Mouse (Mus musculus): ENCODE measurements around the gene Samd8. TPM values are rescaled to one million over a fixed set of nuclear protein-coding genes. Genes with fewer than 3 reads are reported as not detected.
A peak's percentile ranks its signal among the peaks of the same experiment; 100 is the strongest.

The Samd8 gene
- polyA plus RNA-seq, 1 experiment: 13.3 TPM

DNA sequence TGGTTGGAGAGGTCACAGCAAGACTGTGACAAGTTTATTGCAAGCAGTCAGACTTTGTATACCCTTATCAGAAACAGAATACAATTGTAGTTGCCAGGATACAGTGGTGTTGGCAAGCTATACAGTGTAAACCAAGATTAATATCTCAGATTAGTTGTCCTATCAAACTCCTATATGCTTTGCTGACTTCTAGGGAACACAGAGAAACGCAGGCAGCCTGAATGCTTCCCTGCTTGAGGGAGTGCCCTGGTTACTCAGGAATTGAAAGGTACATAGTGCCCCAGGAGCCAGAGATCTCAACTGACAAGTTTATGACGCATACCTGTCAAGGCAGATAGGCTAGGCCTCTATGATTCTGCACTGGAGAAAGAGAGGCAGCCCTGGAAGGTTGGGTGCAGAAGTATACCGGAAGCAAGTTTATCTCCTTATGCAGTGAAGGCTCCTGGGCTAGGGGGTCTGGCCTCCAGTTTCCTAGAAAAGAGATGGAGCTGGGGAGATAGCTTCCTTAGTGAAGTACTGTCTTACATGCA, 56.4 kb downstream of the Samd8 start:
- TF ChIP-seq POLR2A (IDR thresholded peaks at IDR 0.05; ENCODE audit: borderline replicate concordance, extremely low read depth, low read depth, low read length): no peak
- no peak for TF ChIP-seq CTCF (IDR thresholded peaks at IDR 0.05; ENCODE audit: insufficient read depth, low read length)
- Histone ChIP-seq H3K4me1 (ENCODE audit: control insufficient read depth, insufficient read depth, low read length) (no peaks in the 10 kb centered on the region), H3K4me3 (replicated peaks; ENCODE audit: extremely low read depth, low read depth, low read length) (no peak overlapping the region)
- no peak for DNase-seq
- WGBS: 66% methylated on average over 3 of the region's 3 CpGs

DNA sequence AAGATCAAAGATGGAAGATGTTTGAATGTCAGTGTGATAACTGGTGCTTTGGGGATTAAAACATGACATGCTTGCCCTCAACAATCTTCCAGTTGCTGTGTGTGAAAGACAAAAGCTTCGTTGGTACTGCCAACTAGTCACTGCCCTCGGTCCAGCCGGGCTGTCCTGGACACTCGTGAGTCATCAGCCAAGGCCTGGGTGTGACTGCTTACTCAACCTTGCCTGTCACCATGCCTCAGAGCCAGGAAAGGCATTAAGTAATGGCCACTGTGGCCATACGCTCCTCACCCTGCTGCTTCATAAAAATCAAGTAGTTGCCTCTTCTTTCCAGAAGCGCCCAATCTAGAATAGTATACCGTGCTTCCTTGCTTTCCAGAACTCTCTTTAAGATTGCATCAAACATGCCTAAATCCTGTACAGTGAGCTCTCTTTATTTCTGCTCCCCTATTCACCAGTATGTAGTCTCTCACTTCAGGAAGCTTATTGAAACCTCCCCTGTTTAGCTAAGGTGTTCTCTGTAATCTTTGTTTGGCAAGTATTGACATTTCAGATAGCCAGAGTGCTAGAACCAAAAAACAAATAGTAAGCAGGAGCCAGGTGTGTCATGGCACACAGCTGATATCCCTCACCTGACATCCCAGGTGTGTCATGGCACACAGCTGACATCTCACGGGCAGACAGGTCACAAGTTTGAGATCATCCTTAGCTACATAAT, 58.0 kb downstream of the Samd8 start:
- 53% methylated on average over 8 of the region's 8 CpGs for WGBS
- H3K4me1 ChIP-seq (ENCODE audit: control insufficient read depth, insufficient read depth, low read length): peaks cover 2% of the 10 kb centered on the region; the same call in 1 of the 2 replicates
- no peak overlapping the region for H3K4me3 ChIP-seq (replicated peaks; ENCODE audit: extremely low read depth, low read depth, low read length)
- no peak for DNase-seq
- TF ChIP-seq POLR2A (IDR thresholded peaks at IDR 0.05; ENCODE audit: borderline replicate concordance, extremely low read depth, low read depth, low read length): no peak

DNA sequence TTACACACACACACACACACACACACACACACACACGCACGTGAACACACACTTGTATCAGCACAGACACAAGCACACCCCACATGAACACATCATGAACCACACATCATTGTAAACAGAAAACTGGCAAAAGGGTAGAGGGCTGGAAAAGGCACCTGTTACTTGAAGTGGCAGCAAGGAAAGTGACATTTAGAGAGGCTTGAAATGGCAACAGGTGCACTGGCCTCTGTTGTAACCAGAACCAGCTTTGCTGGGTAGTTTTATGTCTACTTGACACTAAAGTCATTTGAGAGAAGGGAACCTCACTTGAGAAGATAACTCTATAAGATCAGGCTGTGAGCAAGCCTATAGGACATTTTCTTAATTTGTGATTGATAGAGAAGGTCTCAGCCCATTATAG, 59.1 kb downstream of the Samd8 start:
- 98% methylated on average over 2 of the region's 2 CpGs for WGBS
- Histone ChIP-seq H3K4me1 (ENCODE audit: control insufficient read depth, insufficient read depth, low read length) (peaks cover 8% of the 10 kb centered on the region; the same call in 1 of the 2 replicates), H3K4me3 (replicated peaks; ENCODE audit: extremely low read depth, low read depth, low read length) (no peak overlapping the region)
- DNase-seq: no peak
- TF ChIP-seq CTCF (IDR thresholded peaks at IDR 0.05; ENCODE audit: insufficient read depth, low read length): no peak
- TF ChIP-seq POLR2A (IDR thresholded peaks at IDR 0.05; ENCODE audit: borderline replicate concordance, extremely low read depth, low read depth, low read length): no peak

DNA sequence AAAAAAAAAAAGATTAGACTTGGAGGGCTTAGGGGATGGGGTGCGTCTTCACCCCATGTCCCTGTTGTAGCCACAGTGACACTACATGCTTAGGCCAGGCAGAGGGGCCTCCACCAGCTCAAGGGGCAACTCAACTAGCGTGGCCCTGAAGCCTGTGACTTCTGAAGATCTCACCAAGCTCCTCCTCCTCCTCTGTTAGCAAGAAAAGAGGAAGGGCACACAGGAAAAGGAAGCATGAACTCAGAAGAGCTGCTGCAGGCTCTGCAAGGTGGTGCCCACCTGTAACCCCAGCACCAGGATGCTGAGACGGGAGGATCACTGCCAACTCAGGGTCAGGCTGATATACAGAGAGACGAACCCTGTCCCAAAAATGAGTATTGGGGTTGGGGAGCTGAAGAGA, 61.0 kb downstream of the Samd8 start:
- DNase-seq: no peak
- TF ChIP-seq POLR2A (IDR thresholded peaks at IDR 0.05; ENCODE audit: borderline replicate concordance, extremely low read depth, low read depth, low read length) (no peak), CTCF (IDR thresholded peaks at IDR 0.05; ENCODE audit: insufficient read depth, low read length) (no peak)
- no peak overlapping the region for H3K4me3 ChIP-seq (replicated peaks; ENCODE audit: extremely low read depth, low read depth, low read length)
- 70% methylated on average over 4 of the region's 4 CpGs for WGBS
- H3K4me1 ChIP-seq (ENCODE audit: control insufficient read depth, insufficient read depth, low read length): peaks cover 8% of the 10 kb centered on the region; the same call in 1 of the 2 replicates

DNA sequence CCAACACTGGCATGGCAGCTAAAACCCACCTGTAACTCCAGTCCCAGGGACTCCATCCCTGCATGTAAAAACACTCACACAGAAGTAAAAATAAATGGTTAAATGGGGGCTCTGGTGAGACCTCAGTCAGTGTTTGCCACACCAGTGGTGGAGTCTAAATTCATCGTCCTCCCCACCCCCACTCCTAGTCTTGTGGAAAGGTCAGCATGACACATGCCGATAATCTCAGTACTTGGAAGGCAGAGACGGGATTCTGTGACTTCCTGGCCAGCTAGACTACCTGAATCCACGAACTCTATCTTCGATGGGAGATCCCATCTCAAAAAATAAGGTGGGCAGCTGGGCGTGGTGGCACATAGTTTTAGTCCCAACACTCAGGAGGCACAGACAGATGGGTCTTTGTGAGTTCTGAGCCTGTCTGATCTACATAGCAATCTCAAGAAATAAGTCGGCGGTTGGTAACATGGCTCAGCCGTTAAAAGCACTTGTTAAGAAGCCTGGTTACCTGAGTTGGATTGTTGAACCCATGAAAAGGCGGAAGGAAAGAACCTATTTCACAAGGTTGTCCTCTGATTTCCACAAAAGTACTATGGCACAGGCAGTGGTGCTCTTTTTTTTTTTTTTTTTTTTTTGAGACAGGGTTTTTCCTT, 61.5 kb downstream of the Samd8 start:
- TF ChIP-seq POLR2A (IDR thresholded peaks at IDR 0.05; ENCODE audit: borderline replicate concordance, extremely low read depth, low read depth, low read length): no peak
- TF ChIP-seq CTCF (IDR thresholded peaks at IDR 0.05; ENCODE audit: insufficient read depth, low read length): no peak
- no peak for DNase-seq

DNA sequence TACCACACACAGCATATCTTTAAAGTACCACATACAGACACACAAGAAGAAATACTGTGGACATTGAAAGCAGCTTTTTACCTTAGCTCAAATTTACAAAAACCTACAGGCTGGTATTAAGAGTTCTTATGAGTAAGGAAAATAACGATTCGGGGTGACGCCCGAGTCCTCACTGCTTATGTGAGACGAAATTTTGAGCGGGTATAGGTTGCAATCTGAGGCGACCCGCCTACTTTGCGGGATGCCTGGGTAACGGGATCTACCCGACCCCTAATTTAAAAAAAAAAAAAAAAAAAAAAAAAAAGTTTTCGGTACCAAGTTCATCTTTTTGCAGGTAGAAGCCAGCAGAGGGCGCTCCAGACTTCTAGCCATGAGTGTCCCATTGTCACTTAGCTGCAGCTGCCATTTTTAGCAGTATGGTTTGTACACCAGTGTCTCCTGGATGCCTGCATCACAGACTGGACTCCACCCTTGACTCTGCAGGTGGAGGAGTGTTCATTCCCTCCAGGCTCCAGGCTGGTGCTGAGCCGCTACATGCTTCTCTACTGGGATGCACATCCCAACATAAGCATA, 62.3 kb downstream of the Samd8 start:
- H3K4me3 ChIP-seq (replicated peaks; ENCODE audit: extremely low read depth, low read depth, low read length): no peak overlapping the region
- 21% methylated on average over 14 of the region's 14 CpGs for WGBS
- peak; percentile 67 for DNase-seq
- peaks cover 8% of the 10 kb centered on the region; the same call in 1 of the 2 replicates for H3K4me1 ChIP-seq (ENCODE audit: control insufficient read depth, insufficient read depth, low read length)
- TF ChIP-seq POLR2A (IDR thresholded peaks at IDR 0.05; ENCODE audit: borderline replicate concordance, extremely low read depth, low read depth, low read length): no peak
- TF ChIP-seq CTCF (IDR thresholded peaks at IDR 0.05; ENCODE audit: insufficient read depth, low read length): peak; percentile 64

More for the DNA sequence above, 61.5 kb downstream of the Samd8 start:
- Histone ChIP-seq H3K4me1 (ENCODE audit: control insufficient read depth, insufficient read depth, low read length) (peaks cover 8% of the 10 kb centered on the region; the same call in 1 of the 2 replicates), H3K4me3 (replicated peaks; ENCODE audit: extremely low read depth, low read depth, low read length) (no peak overlapping the region)
- 79% methylated on average over 10 of the region's 10 CpGs for WGBS

DNA sequence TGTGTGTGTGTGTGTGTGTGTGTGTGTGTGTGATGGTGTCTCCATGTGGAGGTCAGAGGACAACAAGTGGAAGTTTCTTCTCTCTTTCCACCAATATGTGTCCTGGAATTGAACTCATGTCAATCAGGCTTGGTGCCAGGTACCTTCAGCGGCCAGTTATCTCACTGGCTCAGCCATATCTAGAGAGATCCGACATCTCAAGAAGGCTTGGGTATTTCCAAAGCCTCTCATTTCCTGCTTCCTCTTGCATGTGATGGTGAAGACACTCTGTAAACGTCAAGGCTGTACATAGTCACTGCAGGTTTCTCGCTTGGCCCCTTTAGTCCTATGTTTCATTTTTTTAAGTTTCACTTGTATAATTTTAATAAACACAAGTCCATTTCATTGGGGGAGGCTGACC, 62.9 kb downstream of the Samd8 start:
- Histone ChIP-seq H3K4me1 (ENCODE audit: control insufficient read depth, insufficient read depth, low read length) (peaks cover 8% of the 10 kb centered on the region; the same call in 1 of the 2 replicates), H3K4me3 (replicated peaks; ENCODE audit: extremely low read depth, low read depth, low read length) (no peak overlapping the region)
- WGBS: 32% methylated on average over 4 of the region's 4 CpGs
- TF ChIP-seq CTCF (IDR thresholded peaks at IDR 0.05; ENCODE audit: insufficient read depth, low read length) (no peak), POLR2A (IDR thresholded peaks at IDR 0.05; ENCODE audit: borderline replicate concordance, extremely low read depth, low read depth, low read length) (no peak)
- no peak for DNase-seq

DNA sequence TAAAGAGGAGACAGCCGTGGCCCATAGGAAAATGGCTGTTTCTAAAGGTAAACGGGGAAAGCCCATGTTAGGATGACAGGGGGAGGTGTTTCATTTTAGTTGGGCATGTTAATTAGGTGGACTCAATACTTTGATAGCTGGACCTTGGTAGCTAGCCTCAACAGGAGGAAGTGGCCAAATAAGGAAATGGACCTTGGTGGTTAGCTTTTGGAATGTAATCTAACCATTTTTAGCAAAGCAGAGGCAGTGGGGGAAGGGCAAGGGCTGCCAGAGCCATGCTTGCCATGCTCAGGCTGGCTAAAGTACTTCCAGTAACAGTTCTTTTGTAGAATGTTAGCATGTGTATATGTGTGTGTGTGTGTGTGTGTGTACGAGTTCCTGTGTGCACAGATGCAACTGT, 63.5 kb downstream of the Samd8 start:
- Histone ChIP-seq H3K4me1 (ENCODE audit: control insufficient read depth, insufficient read depth, low read length) (peaks cover 8% of the 10 kb centered on the region; the same call in 1 of the 2 replicates), H3K4me3 (replicated peaks; ENCODE audit: extremely low read depth, low read depth, low read length) (no peak overlapping the region)
- no peak for DNase-seq
- TF ChIP-seq POLR2A (IDR thresholded peaks at IDR 0.05; ENCODE audit: borderline replicate concordance, extremely low read depth, low read depth, low read length): no peak
- no peak for TF ChIP-seq CTCF (IDR thresholded peaks at IDR 0.05; ENCODE audit: insufficient read depth, low read length)
- 68% methylated on average over 3 of the region's 3 CpGs for WGBS

DNA sequence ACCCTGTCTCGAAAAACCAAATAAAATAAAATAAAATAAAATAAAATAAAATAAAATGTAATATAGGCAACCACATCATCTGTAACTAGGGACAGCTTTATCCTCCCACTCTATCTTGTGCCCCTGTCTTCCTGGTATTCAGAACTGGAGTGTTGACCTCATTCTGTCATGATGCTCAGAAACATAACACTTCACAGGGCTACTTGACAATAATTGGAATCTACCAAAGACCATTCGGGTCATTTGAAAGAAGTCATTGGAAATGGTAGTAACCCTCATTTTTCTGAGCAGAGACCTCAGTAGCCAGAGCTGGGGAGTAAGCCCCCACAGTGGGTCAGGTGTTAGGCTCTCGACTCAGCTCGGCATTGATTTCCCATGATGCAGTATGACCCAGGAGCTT, 64.3 kb downstream of the Samd8 start:
- WGBS: 90% methylated on average over 4 of the region's 4 CpGs
- Histone ChIP-seq H3K4me1 (ENCODE audit: control insufficient read depth, insufficient read depth, low read length) (peaks cover 8% of the 10 kb centered on the region; the same call in 1 of the 2 replicates), H3K4me3 (replicated peaks; ENCODE audit: extremely low read depth, low read depth, low read length) (no peak overlapping the region)
- TF ChIP-seq CTCF (IDR thresholded peaks at IDR 0.05; ENCODE audit: insufficient read depth, low read length): no peak
- no peak for TF ChIP-seq POLR2A (IDR thresholded peaks at IDR 0.05; ENCODE audit: borderline replicate concordance, extremely low read depth, low read depth, low read length)
- no peak for DNase-seq
